Mouse (Mus musculus) lung, postnatal 0 days (tissue): ENCODE results near the gene Pgf. TPM values are rescaled to one million over a fixed set of nuclear protein-coding genes. Genes with fewer than 3 reads are reported as not detected.

Source experiments
- ATAC-seq: fragments of 200-750 bp; cut with Nextera tagmentation; 2 replicates; pipeline ENCODE4 v1.8.0; 2017; ENCODE audit warnings: moderate library complexity
- DNase-seq: peaks from one replicate; pipeline ENCODE4 v3.0.0-alpha.2; 2016; ENCODE audit warnings: low spot score
- H3K27ac ChIP-seq: fragments of 300-500 bp; sonication (generic); 2 replicates; pipeline ENCODE4 v1.5.1; 2014; ENCODE audit warnings: antibody characterized with exemption, mild to moderate bottlenecking, low read length, mixed read lengths
- H3K27me3 ChIP-seq: fragments of 300-500 bp; sonication (generic); replicated peaks from 2 replicates; pipeline ENCODE4 v1.6.1; 2014; ENCODE audit warnings: low read length, mixed read lengths; ENCODE audit not compliant: insufficient read depth
- H3K36me3 ChIP-seq: fragments of 300-500 bp; sonication (generic); 2 replicates; pipeline ENCODE4 v1.6.1; 2014; ENCODE audit warnings: low read length, mixed read lengths; ENCODE audit not compliant: insufficient read depth
- H3K4me1 ChIP-seq: fragments of 300-500 bp; sonication (generic); 2 replicates; pipeline ENCODE4 v1.6.1; 2014; ENCODE audit warnings: antibody characterized with exemption, low read depth, low read length, mixed read lengths; ENCODE audit not compliant: insufficient read depth
- H3K4me2 ChIP-seq: fragments of 300-500 bp; sonication (generic); replicated peaks from 2 replicates; pipeline ENCODE4 v1.6.1; 2014; ENCODE audit warnings: low read depth, mild to moderate bottlenecking, low read length, moderate library complexity, mixed read lengths
- H3K4me3 ChIP-seq: fragments of 300-500 bp; sonication (generic); 2 replicates; pipeline ENCODE4 v1.5.1; 2014; ENCODE audit warnings: low read depth, low read length
- H3K9ac ChIP-seq: fragments of 300-500 bp; sonication (generic); replicated peaks from 2 replicates; pipeline ENCODE4 v1.6.1; 2014; ENCODE audit warnings: low read depth, mild to moderate bottlenecking
- H3K9me3 ChIP-seq: fragments of 300-500 bp; sonication (generic); 2 replicates; pipeline ENCODE4 v1.6.1; 2016; ENCODE audit warnings: low read length, mixed read lengths
- CTCF ChIP-seq: IDR thresholded peaks from 2 replicates; pipeline ENCODE4 v1.5.1; 2016; ENCODE audit warnings: antibody characterized with exemption, mild to moderate bottlenecking
- EP300 ChIP-seq: IDR thresholded peaks from 2 replicates; pipeline ENCODE4 v1.6.1; 2016; ENCODE audit warnings: antibody characterized with exemption, mild to moderate bottlenecking, control low read depth
- WGBS: fragments of 180-500 bp; shearing (Covaris S2); extraction: QIAGEN DNeasy Blood & Tissue Kit; methylation state at CpG from one replicate; pipeline ENCODE4 v1.1.7; 2014; 5-methylcytosine and 5-hydroxymethylcytosine counted together
- polyA plus RNA-seq: library from polyadenylated mRNA; unstranded; fragments of >200 nt; fragmentation: Nextera tagmentation; extraction: Ambion mirVana; gene quantifications from 2 replicates; pipeline ENCODE4 v1.2.1, GENCODE M21; 2015

Gene Pgf
- polyA plus RNA-seq, 1 experiment from 2014 or later, result 19.0 TPM

DNA sequence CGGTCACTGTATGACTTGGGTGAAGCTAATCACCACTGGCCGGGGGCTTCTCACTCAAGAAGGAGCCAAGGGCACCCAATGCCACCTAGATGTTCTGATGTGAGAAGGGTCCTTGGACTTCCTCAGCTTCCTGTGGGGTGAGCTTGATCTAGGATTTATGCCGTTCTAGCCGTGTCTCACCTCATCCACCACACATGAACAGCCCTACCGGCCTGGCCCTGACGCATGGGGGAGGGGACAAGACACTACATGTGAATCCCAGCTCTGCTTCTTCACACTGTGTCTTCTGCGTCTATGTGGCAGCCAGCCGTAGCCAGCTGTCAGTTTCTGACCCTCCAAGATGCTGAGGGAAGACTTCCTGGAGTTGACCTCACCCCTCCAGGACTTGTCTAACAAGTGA, 18.8 kb downstream of the Pgf start:
- H3K4me2 ChIP-seq, result no peak overlapping the region
- DNase-seq, result no peak

DNA sequence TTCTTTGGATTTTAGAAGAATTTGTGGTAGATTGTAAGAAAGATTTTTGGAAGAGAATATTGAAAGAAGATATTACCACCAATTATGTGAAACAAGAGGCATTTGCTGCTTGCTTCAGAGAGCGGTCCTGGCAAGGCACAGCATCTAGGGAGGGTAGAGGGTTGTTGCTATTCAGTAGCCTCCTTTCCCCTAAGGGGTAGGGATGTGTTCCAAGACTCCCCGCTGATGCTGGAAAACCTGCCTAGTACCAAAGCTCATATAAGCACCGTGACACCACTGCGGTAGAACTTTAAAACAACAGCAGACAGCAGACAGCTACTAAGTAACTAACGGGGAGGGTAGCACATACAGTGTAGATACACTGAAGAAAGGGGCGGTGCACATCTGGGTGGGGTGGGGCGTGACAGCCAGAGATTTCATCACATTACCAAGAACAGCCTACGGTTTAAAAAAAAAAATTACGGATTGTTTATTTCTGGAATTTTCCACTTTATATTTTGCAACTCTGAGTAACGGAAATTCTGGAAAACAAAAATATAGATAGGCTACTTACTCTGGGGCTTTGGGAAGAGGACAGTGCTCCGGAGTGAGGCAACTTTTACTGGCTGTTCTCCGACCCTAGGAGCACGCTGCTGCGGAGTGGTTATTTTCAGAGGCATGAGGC, 19.7 kb downstream of the Pgf start:
- Histone ChIP-seq H3K9ac (no peak overlapping the region), H3K36me3 (no peaks in the 10 kb centered on the region), H3K9me3 (no peaks in the 10 kb centered on the region), H3K27ac (no peak overlapping the region), H3K4me3 (no peak overlapping the region), H3K4me1 (no peaks in the 10 kb centered on the region), H3K4me2 (no peak overlapping the region), H3K27me3 (no peaks in the 10 kb centered on the region)
- no peak for TF ChIP-seq CTCF
- no peak for TF ChIP-seq EP300
- 83% methylated on average over 14 of the region's 14 CpGs for WGBS
- no peak for ATAC-seq
- peak; percentile 19 for DNase-seq

More for the DNA sequence above, 18.8 kb downstream of the Pgf start:
- Histone ChIP-seq H3K27me3 (no peaks in the 10 kb centered on the region), H3K27ac (no peak overlapping the region), H3K9me3 (no peaks in the 10 kb centered on the region), H3K9ac (no peak overlapping the region), H3K4me3 (no peak overlapping the region), H3K4me1 (no peaks in the 10 kb centered on the region), H3K36me3 (no peaks in the 10 kb centered on the region)
- TF ChIP-seq EP300 (no peak), CTCF (no peak)
- 76% methylated on average over 8 of the region's 8 CpGs for WGBS
- no peak for ATAC-seq

DNA sequence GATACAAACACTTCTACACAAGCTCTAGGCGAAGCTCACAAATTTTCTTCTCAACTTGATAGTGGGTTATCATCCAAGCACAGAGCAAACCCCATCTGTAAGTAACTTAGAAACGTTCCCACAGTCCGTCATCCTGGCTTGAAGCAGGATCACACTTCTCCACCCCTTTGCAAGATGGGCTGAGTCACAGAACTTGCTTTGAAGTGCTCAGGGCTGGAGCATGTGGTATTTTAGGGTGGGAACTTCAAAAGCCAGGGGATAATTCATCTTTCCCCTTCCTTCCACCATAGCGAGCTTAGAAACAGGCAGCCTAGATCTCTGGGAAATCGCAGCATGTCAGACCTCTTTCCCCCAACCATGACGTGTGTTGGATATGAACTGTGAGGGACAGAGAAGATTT, 21.3 kb downstream of the Pgf start:
- Histone ChIP-seq H3K4me3 (no peak overlapping the region), H3K36me3 (no peaks in the 10 kb centered on the region), H3K4me2 (no peak overlapping the region), H3K27me3 (no peaks in the 10 kb centered on the region), H3K9ac (no peak overlapping the region), H3K27ac (no peak overlapping the region), H3K9me3 (no peaks in the 10 kb centered on the region), H3K4me1 (no peaks in the 10 kb centered on the region)
- no peak for TF ChIP-seq EP300
- TF ChIP-seq CTCF, result no peak
- ATAC-seq, result peak; percentile 63
- WGBS, result 18% methylated on average over 6 of the region's 6 CpGs
- peak; percentile 49 for DNase-seq

DNA sequence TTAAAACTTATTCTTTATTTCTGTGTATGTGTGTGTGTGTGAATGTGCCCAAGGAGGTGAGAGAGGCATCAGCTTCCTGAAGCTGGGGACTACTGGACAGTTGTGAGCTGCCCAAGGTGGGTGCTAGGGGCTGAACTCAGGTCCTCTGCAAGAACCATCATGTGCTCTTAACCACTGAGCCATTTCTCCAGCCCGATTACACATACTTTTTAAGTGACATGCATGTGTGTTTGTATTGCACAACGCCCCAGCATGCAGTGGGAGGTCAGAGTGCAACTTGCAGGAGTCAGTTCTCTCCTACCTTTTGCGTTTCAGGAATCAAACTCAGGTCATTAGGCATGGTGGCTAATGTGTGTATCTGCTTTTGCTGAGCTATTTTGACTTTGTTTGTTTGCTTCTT, 24.6 kb downstream of the Pgf start:
- no peaks in the 10 kb centered on the region for H3K27me3 ChIP-seq
- H3K4me2 ChIP-seq, result no peak overlapping the region
- no peaks in the 10 kb centered on the region for H3K4me1 ChIP-seq
- no peak overlapping the region for H3K27ac ChIP-seq
- WGBS, result 35% methylated on average over 3 of the region's 3 CpGs
- no peak for ATAC-seq
- H3K36me3 ChIP-seq, result no peaks in the 10 kb centered on the region
- TF ChIP-seq CTCF, result no peak
- H3K9me3 ChIP-seq, result no peaks in the 10 kb centered on the region
- DNase-seq, result no peak
- H3K4me3 ChIP-seq, result no peak overlapping the region
- no peak overlapping the region for H3K9ac ChIP-seq

DNA sequence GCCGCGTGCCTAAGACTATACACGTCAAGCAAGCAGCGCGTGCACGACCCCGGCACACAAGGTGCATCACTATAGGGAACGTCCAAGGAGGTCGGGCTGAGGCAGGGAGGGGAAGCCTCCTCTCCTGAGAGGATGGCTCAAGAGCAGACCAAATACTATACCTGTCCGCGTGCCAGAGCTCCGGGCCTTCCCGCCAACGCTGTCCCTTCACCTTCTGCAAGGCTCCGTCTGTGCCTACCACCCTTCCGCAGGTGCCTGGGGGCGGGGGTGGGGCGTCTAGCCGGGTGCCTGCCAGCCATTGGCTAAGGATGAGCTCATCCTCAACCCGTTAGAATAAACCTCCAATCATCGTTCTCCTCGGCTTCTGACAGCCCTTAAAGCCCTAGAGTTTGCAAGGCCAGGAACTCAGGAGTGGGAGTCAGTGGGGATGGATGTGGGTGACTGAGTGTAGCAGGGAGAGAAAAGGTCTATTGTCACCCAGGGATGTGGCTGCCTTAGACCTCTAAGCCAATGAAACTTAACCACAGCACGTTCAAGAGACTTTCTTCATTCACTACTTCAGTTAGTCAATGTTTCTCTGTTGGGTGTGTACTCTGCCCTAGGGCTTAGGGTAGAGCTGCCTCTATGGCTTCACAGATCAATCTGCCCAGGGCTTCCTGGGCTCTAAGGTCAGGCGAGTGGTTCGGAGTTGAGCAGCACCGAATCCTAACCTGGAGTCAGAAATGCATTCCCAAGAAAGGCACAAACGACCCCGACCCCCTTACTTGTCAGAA, 26.4 kb downstream of the Pgf start, which contains the start of gene Rps6kl1:
TSS of gene Rps6kl1 (minus strand) at position 263 of the 773 bp plus-strand sequence.
- H3K4me2 ChIP-seq, result peak within 1 kb of the TSS; percentile 43
- 13% methylated on average over 27 of the region's 28 CpGs for WGBS
- no peak for TF ChIP-seq EP300
- TF ChIP-seq CTCF, result no peak
- H3K4me1 ChIP-seq, result no peaks in the 10 kb centered on the region
- H3K4me3 ChIP-seq, result no peak within 1 kb of the TSS; the same call in 1 of the 2 replicates
- H3K9ac ChIP-seq, result no peak within 1 kb of the TSS
- ATAC-seq, result peak; percentile 80
- H3K27ac ChIP-seq, result no peak within 1 kb of the TSS
- no peaks in the 10 kb centered on the region for H3K36me3 ChIP-seq
- no peaks in the 10 kb centered on the region for H3K27me3 ChIP-seq
- peak; percentile 59 for DNase-seq
- H3K9me3 ChIP-seq, result no peaks in the 10 kb centered on the region

DNA sequence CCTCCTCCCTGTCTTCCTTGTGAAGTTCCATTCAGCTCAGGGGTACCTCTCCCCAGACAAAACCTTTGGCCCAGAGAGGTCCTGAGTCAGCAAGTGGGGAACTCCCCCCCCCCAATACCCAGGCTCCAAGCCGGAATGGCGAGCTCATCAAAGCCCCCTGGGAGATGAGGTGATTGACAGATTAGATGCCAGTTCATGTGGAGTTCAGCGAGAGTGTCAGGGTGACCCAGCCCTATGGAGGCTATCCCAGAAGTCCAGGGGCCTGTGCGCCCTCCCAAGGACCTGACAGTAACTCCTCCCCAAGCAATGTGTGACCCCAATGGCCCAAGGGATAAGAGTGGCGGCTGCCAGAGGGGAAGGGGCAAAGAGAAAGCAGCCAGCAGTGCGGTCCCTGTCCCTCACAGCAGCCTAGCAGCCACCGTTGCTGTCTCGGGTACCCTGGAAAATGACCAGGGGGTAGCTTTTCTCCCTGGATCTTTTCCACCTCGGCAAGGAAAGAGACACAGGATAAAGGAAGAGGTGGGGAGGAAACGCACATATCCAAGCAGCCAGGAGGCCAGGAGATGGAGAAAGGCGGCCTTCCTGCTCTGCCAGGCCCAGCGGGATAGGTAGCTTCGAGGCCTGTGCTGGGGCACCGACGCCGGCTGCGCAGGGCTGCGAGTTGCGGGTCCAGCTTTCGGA, 27.1 kb downstream of the Pgf start:
- peak; percentile 17; the same call in 1 of the 2 replicates for ATAC-seq
- H3K27ac ChIP-seq, result no peak overlapping the region
- no peak for DNase-seq
- H3K4me2 ChIP-seq, result peak overlapping the region; percentile 43
- no peaks in the 10 kb centered on the region for H3K9me3 ChIP-seq
- 9% methylated on average over 20 of the region's 20 CpGs for WGBS
- no peak overlapping the region for H3K4me3 ChIP-seq
- no peaks in the 10 kb centered on the region for H3K36me3 ChIP-seq
- no peak for TF ChIP-seq CTCF
- TF ChIP-seq EP300, result no peak
- no peaks in the 10 kb centered on the region for H3K4me1 ChIP-seq
- H3K27me3 ChIP-seq, result no peaks in the 10 kb centered on the region
- H3K9ac ChIP-seq, result no peak overlapping the region
